Mouse (Mus musculus) thymus, adult 2 months (tissue): ENCODE data around the gene Grwd1.

Experiments used
- CTCF ChIP-seq: fragments of 200-500 bp; IDR thresholded peaks from 2 replicates; pipeline ENCODE4 v1.5.1; 2012; ENCODE audit warnings: mild to moderate bottlenecking, control low read depth, low read length, moderate library complexity, borderline replicate concordance; ENCODE audit not compliant: control insufficient read depth, poor library complexity, insufficient read depth; ENCODE audit errors: extremely low read depth
- POLR2A ChIP-seq: fragments of 200-500 bp; IDR thresholded peaks from 2 replicates; pipeline ENCODE4 v1.6.1; 2012; ENCODE audit warnings: mild to moderate bottlenecking, low read length, control low read depth, moderate library complexity; ENCODE audit not compliant: control insufficient read depth, poor library complexity, insufficient read depth; ENCODE audit errors: extremely low read depth

- TF ChIP-seq POLR2A (no peak), CTCF (no peak)
These were observed 17.8 kb upstream of the Grwd1 start for GRCm38 (mm10) chr7:45848447-45849027.
